Mouse (Mus musculus): ENCODE results near the gene Hacd3. TPM values are rescaled to one million over a fixed set of nuclear protein-coding genes. Genes with fewer than 3 reads are reported as not detected.

Hacd3 gene
- polyA plus RNA-seq, 1 experiment = 13.7 TPM

GRCm38 (mm10) chr9:64960117-64960977 lies 61.1 kb downstream of the Hacd3 start, which contains the start of gene Ints14:
Gene Ints14, plus strand, starts transcription at chr9:64960905.
- TF ChIP-seq MYOG (IDR thresholded peaks at IDR 0.05; ENCODE audit: control insufficient read depth in 1 of 3, insufficient read depth in 1 of 3, insufficient read length in 2 of 3, low read depth in 2 of 3) = peak in 2 of 3 experiments; percentile 8 to 38
- TF ChIP-seq MYOD1 (IDR thresholded peaks at IDR 0.05; ENCODE audit: control insufficient read depth in 1 of 3, insufficient read length in 2 of 3, low read depth in 2 of 3) = no peak
- no peak for TF ChIP-seq SRF (IDR thresholded peaks at IDR 0.05; ENCODE audit: control insufficient read depth, insufficient read length, low read depth)
- TF ChIP-seq POLR2A (IDR thresholded peaks at IDR 0.05; ENCODE audit: insufficient read length, low read depth) = peak; percentile 90
- TF ChIP-seq REST (IDR thresholded peaks at IDR 0.05; ENCODE audit: insufficient read depth, insufficient read length) = peak; percentile 30
- TF ChIP-seq E2F4 (IDR thresholded peaks at IDR 0.05; ENCODE audit: insufficient read depth) = peak; percentile 41
- TF ChIP-seq USF1 (IDR thresholded peaks at IDR 0.05; ENCODE audit: low read depth) = no peak
- no peak for TF ChIP-seq TCF3 (IDR thresholded peaks at IDR 0.05; ENCODE audit: insufficient read length, low read depth)
- peak; percentile 87 for TF ChIP-seq POLR2AphosphoS2 (IDR thresholded peaks at IDR 0.05; ENCODE audit: insufficient read length, low read depth)
- no peak for TF ChIP-seq TCF12 (IDR thresholded peaks at IDR 0.05; ENCODE audit: insufficient read depth, poor library complexity, severe bottlenecking)
- Histone ChIP-seq H3ac (ENCODE audit: control insufficient read depth, insufficient read length) (peak within 1 kb of the TSS; percentile 69), H3K36me3 (ENCODE audit: control insufficient read depth, insufficient read depth) (peaks cover 3% of the 10 kb centered on the region), H3K27me3 (ENCODE audit: control insufficient read depth, insufficient read depth, insufficient read length) (no peaks in the 10 kb centered on the region), H3K79me2 (ENCODE audit: control insufficient read depth, insufficient read depth) (peaks cover 13% of the 10 kb centered on the region), H3K4me3 (peak within 1 kb of the TSS; percentile 60), H3K4me2 (ENCODE audit: low read depth) (peak within 1 kb of the TSS; percentile 80)

- Histone ChIP-seq H3K4me3 (no peak overlapping the region), H3K27me3 (ENCODE audit: control insufficient read depth, insufficient read depth, insufficient read length) (peaks cover 27% of the 10 kb centered on the region), H3K79me2 (ENCODE audit: control insufficient read depth, insufficient read depth) (peaks cover 11% of the 10 kb centered on the region), H3K4me2 (ENCODE audit: low read depth) (no peak overlapping the region), H3ac (ENCODE audit: control insufficient read depth, insufficient read length) (no peak overlapping the region), H3K36me3 (ENCODE audit: control insufficient read depth, insufficient read depth) (no peaks in the 10 kb centered on the region)
- no peak for TF ChIP-seq SRF (IDR thresholded peaks at IDR 0.05; ENCODE audit: control insufficient read depth, insufficient read length, low read depth)
- no peak for TF ChIP-seq MAX (IDR thresholded peaks at IDR 0.05; ENCODE audit: low read depth)
- no peak for TF ChIP-seq MYOD1 (IDR thresholded peaks at IDR 0.05; ENCODE audit: control insufficient read depth in 1 of 3, insufficient read length in 2 of 3, low read depth in 2 of 3)
- no peak for TF ChIP-seq TCF3 (IDR thresholded peaks at IDR 0.05; ENCODE audit: insufficient read length, low read depth)
- no peak for TF ChIP-seq TCF12 (IDR thresholded peaks at IDR 0.05; ENCODE audit: insufficient read depth, poor library complexity, severe bottlenecking)
- no peak for TF ChIP-seq REST (IDR thresholded peaks at IDR 0.05; ENCODE audit: insufficient read depth, insufficient read length)
- TF ChIP-seq MYOG (IDR thresholded peaks at IDR 0.05; ENCODE audit: control insufficient read depth in 1 of 3, insufficient read depth in 1 of 3, insufficient read length in 2 of 3, low read depth in 2 of 3) = no peak
- no peak for TF ChIP-seq POLR2AphosphoS2 (IDR thresholded peaks at IDR 0.05; ENCODE audit: insufficient read length, low read depth)
Measured at GRCm38 (mm10) chr9:64957276-64957675, 64.2 kb downstream of the Hacd3 start.

DNA sequence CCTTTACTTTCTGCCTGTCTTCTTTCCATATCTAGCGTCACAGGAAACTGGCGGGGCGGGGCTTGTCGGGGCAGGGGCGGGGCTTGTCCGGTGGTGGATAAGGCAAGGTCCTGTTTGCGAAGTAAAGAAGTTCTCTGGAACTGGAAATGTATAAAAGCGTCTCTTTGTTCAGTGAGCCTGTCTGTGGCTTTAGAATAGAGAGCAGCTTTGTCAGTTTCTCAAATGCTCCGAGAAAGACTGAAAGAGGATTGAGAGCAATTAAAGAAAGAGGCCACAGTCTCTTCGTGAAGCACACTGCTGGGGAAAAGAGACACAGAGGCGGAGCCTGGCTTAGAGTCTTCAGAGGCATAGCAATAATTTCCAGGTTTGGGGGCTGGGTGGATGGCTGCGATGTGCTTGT lies 65.2 kb downstream of the Hacd3 start:
- no peak overlapping the region for H3K4me3 ChIP-seq
- no peak overlapping the region for H3ac ChIP-seq (ENCODE audit: control insufficient read depth, insufficient read length)
- no peaks in the 10 kb centered on the region for H3K36me3 ChIP-seq (ENCODE audit: control insufficient read depth, insufficient read depth)
- H3K79me2 ChIP-seq (ENCODE audit: control insufficient read depth, insufficient read depth) = peaks cover 3% of the 10 kb centered on the region
- TF ChIP-seq TCF3 (IDR thresholded peaks at IDR 0.05; ENCODE audit: insufficient read length, low read depth) (no peak), MYOD1 (IDR thresholded peaks at IDR 0.05; ENCODE audit: control insufficient read depth in 1 of 3, insufficient read length in 2 of 3, low read depth in 2 of 3) (no peak), MAX (IDR thresholded peaks at IDR 0.05; ENCODE audit: low read depth) (no peak), REST (IDR thresholded peaks at IDR 0.05; ENCODE audit: insufficient read depth, insufficient read length) (no peak), POLR2A (IDR thresholded peaks at IDR 0.05; ENCODE audit: insufficient read length, low read depth) (no peak), SRF (IDR thresholded peaks at IDR 0.05; ENCODE audit: control insufficient read depth, insufficient read length, low read depth) (no peak), MYOG (IDR thresholded peaks at IDR 0.05; ENCODE audit: control insufficient read depth in 1 of 3, insufficient read depth in 1 of 3, insufficient read length in 2 of 3, low read depth in 2 of 3) (no peak), USF1 (IDR thresholded peaks at IDR 0.05; ENCODE audit: low read depth) (no peak), CEBPB (IDR thresholded peaks at IDR 0.05; ENCODE audit: insufficient read depth, poor library complexity, severe bottlenecking) (no peak)
- H3K27me3 ChIP-seq (ENCODE audit: control insufficient read depth, insufficient read depth, insufficient read length) = peaks cover 36% of the 10 kb centered on the region
- peak overlapping the region; percentile 50 for H3K4me2 ChIP-seq (ENCODE audit: low read depth)

DNA sequence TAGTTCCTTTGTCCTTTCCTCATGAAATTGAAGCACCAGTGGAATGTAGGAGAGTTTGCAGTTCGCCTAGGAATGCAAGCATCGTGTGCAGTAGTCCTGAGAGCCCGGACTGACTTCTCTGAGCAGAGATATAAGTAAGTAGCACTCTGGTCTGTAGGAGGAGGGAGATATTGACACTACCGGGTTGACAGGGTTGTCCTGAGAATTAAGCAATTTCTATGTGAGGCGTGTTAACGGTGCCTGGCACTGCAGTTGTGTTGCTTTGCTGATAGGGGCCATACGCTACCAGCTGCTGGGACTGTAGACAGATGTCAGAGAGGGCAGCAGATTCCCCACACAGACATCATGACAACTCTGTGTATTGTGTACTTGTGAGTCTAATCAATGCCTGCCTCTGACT lies 68.3 kb downstream of the Hacd3 start:
- Histone ChIP-seq H3K4me3 (no peak overlapping the region), H3ac (ENCODE audit: control insufficient read depth, insufficient read length) (no peak overlapping the region), H3K4me2 (ENCODE audit: low read depth) (no peak overlapping the region), H3K27me3 (ENCODE audit: control insufficient read depth, insufficient read depth, insufficient read length) (peaks cover 66% of the 10 kb centered on the region), H3K79me2 (ENCODE audit: control insufficient read depth, insufficient read depth) (no peaks in the 10 kb centered on the region), H3K36me3 (ENCODE audit: control insufficient read depth, insufficient read depth) (no peaks in the 10 kb centered on the region)
- TF ChIP-seq SRF (IDR thresholded peaks at IDR 0.05; ENCODE audit: control insufficient read depth, insufficient read length, low read depth) = no peak
- no peak for TF ChIP-seq E2F4 (IDR thresholded peaks at IDR 0.05; ENCODE audit: insufficient read depth)
- TF ChIP-seq POLR2AphosphoS2 (IDR thresholded peaks at IDR 0.05; ENCODE audit: insufficient read length, low read depth) = no peak
- TF ChIP-seq MYOG (IDR thresholded peaks at IDR 0.05; ENCODE audit: control insufficient read depth in 1 of 3, insufficient read depth in 1 of 3, insufficient read length in 2 of 3, low read depth in 2 of 3) = no peak
- no peak for TF ChIP-seq USF1 (IDR thresholded peaks at IDR 0.05; ENCODE audit: low read depth)
- TF ChIP-seq TCF3 (IDR thresholded peaks at IDR 0.05; ENCODE audit: insufficient read length, low read depth) = no peak
- no peak for TF ChIP-seq CEBPB (IDR thresholded peaks at IDR 0.05; ENCODE audit: insufficient read depth, poor library complexity, severe bottlenecking)
- no peak for TF ChIP-seq REST (IDR thresholded peaks at IDR 0.05; ENCODE audit: insufficient read depth, insufficient read length)
- TF ChIP-seq MAX (IDR thresholded peaks at IDR 0.05; ENCODE audit: low read depth) = no peak
- no peak for TF ChIP-seq TCF12 (IDR thresholded peaks at IDR 0.05; ENCODE audit: insufficient read depth, poor library complexity, severe bottlenecking)
- TF ChIP-seq MYOD1 (IDR thresholded peaks at IDR 0.05; ENCODE audit: control insufficient read depth in 1 of 3, insufficient read length in 2 of 3, low read depth in 2 of 3) = no peak
- TF ChIP-seq POLR2A (IDR thresholded peaks at IDR 0.05; ENCODE audit: insufficient read length, low read depth) = no peak
